Mouse (Mus musculus) lung, adult 18-20 months (tissue): Measurements from ENCODE around the gene Qsox1.

Source experiments
- DNase-seq, 2 experiments: peaks; one replicate each; pipeline ENCODE4 v3.0.0; 2022; ENCODE audit warnings: mixed read lengths in 2 of 2

Qsox1 gene

GRCm38 (mm10) chr1:155742411-155743363, 70.0 kb downstream of the Qsox1 start:
- DNase-seq = peak in 1 of 2 experiments; percentile 11

GRCm38 (mm10) chr1:155741988-155742387, 70.7 kb downstream of the Qsox1 start:
- DNase-seq = no peak

- no peak for DNase-seq
Observed at GRCm38 (mm10) chr1:155741378-155741945, 71.2 kb downstream of the Qsox1 start.

- DNase-seq = peak in 1 of 2 experiments; percentile 18
Observed at GRCm38 (mm10) chr1:155740622-155741377, 71.9 kb downstream of the Qsox1 start.

GRCm38 (mm10) chr1:155737809-155738383, 74.8 kb downstream of the Qsox1 start:
- DNase-seq = no peak

GRCm38 (mm10) chr1:155737017-155737808, 75.5 kb downstream of the Qsox1 start:
- no peak for DNase-seq

- no peak for DNase-seq
Observed at GRCm38 (mm10) chr1:155736096-155736825, 76.4 kb downstream of the Qsox1 start.

- no peak for DNase-seq
Observed at GRCm38 (mm10) chr1:155731156-155731555, 81.5 kb downstream of the Qsox1 start.

- no peak for DNase-seq
Observed at GRCm38 (mm10) chr1:155729113-155729795, 83.4 kb downstream of the Qsox1 start.

GRCm38 (mm10) chr1:155727830-155728229, 84.9 kb downstream of the Qsox1 start:
- DNase-seq = no peak
